Mouse (Mus musculus) MN1 (cell line): ENCODE data around the gene Olfr134.
"Not testable (repeated sequence)": the region's sequence is repeated elsewhere in the genome, so short reads cannot be mapped to it uniquely, and the experiment has no call there.

Experiments used
- DNase-seq: peaks from one replicate; pipeline ENCODE4 v3.0.0-alpha.2; 2016; ENCODE audit warnings: low spot score

Olfr134 gene

GRCm38 (mm10) chr17:38171088-38171487 is at the start of gene Olfr134:
TSS of gene Olfr134 (plus strand) at chr17:38171388.
- DNase-seq, result no peak

GRCm38 (mm10) chr17:38124199-38124598 is 47.0 kb upstream of the Olfr134 start:
- not testable (repeated sequence) for DNase-seq

- not testable (repeated sequence) for DNase-seq
These were observed 45.8 kb upstream of the Olfr134 start for GRCm38 (mm10) chr17:38125371-38125770.

GRCm38 (mm10) chr17:38134426-38134825 is 36.8 kb upstream of the Olfr134 start, which contains the start of gene Olfr132:
TSS of gene Olfr132 (minus strand) at chr17:38134526.
- DNase-seq, result no peak

- no peak for DNase-seq
These were observed 26.2 kb upstream of the Olfr134 start, which contains the start of gene Olfr133 for GRCm38 (mm10) chr17:38144981-38145380. TSS of gene Olfr133 (plus strand) at chr17:38145281.

GRCm38 (mm10) chr17:38204035-38204434 is 32.8 kb downstream of the Olfr134 start, which contains the start of gene Olfr135:
TSS of gene Olfr135 (plus strand) at chr17:38204335.
- DNase-seq, result no peak
